Mouse (Mus musculus): ENCODE measurements around the gene Pigg. TPM values are rescaled to one million over a fixed set of nuclear protein-coding genes. Genes with fewer than 3 reads are reported as not detected.
"Not testable (repeated sequence)": the region's sequence is repeated elsewhere in the genome, so short reads cannot be mapped to it uniquely, and the experiment has no call there.

Gene Pigg
- 1 to 10 TPM; 3.2 to 3.9 TPM for total RNA-seq (2021)
- long read RNA-seq, experiment 1, partial matches to known transcripts: 1 of 43 reads
- long read RNA-seq, experiment 1, other reads (novel, unspliced or antisense): 42 of 43 reads
- long read RNA-seq, experiment 2, full-length matches to known transcripts: 1 of 50 reads
- long read RNA-seq, experiment 2, partial matches to known transcripts: 0 of 50 reads
- long read RNA-seq, experiment 2, other reads (novel, unspliced or antisense): 49 of 50 reads

GRCm38 (mm10) chr5:108312224-108313064 is at the start of gene Pigg:
TSS of gene Pigg (plus strand) at chr5:108312609.
- peak; percentile 89 for DNase-seq

- peak; percentile 30 for DNase-seq
Observed at GRCm38 (mm10) chr5:108262722-108263121, 49.7 kb upstream of the Pigg start.

GRCm38 (mm10) chr5:108263785-108264184 is 48.6 kb upstream of the Pigg start:
- DNase-seq: not testable (repeated sequence)

GRCm38 (mm10) chr5:108266990-108267389 is 45.4 kb upstream of the Pigg start:
- DNase-seq: no peak

- peak; percentile 93 for DNase-seq
Observed at GRCm38 (mm10) chr5:108268127-108269062, 44.0 kb upstream of the Pigg start, which contains the start of gene Dr1. TSS of gene Dr1 (plus strand) at chr5:108268897.

- no peak for DNase-seq
Observed at GRCm38 (mm10) chr5:108269063-108269810, 43.2 kb upstream of the Pigg start.

GRCm38 (mm10) chr5:108269811-108270151 is 42.6 kb upstream of the Pigg start:
- no peak for DNase-seq

- no peak for DNase-seq
Observed at GRCm38 (mm10) chr5:108270415-108270814, 42.0 kb upstream of the Pigg start.

GRCm38 (mm10) chr5:108271345-108271744 is 41.1 kb upstream of the Pigg start:
- DNase-seq: not testable (repeated sequence)

- DNase-seq: no peak
Observed at GRCm38 (mm10) chr5:108286957-108287356, 25.5 kb upstream of the Pigg start.

- DNase-seq: no peak
Observed at GRCm38 (mm10) chr5:108301567-108301966, 10.8 kb upstream of the Pigg start.

GRCm38 (mm10) chr5:108313065-108313860 is 854 bp downstream of the Pigg start:
- DNase-seq: no peak

GRCm38 (mm10) chr5:108331051-108331450 is 18.6 kb downstream of the Pigg start:
- no peak for DNase-seq

GRCm38 (mm10) chr5:108337385-108337784 is 25.0 kb downstream of the Pigg start:
- no peak for DNase-seq

GRCm38 (mm10) chr5:108338049-108338448 is 25.6 kb downstream of the Pigg start:
- no peak for DNase-seq

- no peak for DNase-seq
Observed at GRCm38 (mm10) chr5:108343680-108344170, 31.3 kb downstream of the Pigg start.

- no peak for DNase-seq
Observed at GRCm38 (mm10) chr5:108345313-108346071, 33.1 kb downstream of the Pigg start.

- DNase-seq: no peak
Observed at GRCm38 (mm10) chr5:108347843-108348242, 35.4 kb downstream of the Pigg start.

GRCm38 (mm10) chr5:108349511-108350148 is 37.2 kb downstream of the Pigg start:
- DNase-seq: no peak
